Mouse (Mus musculus): ENCODE measurements at regions not wholly inside any gene's neighbourhood (a gene's known extent, or its start where the extent isn't known, plus 50 kb on each side); places are given as distances from the start of the nearest gene placed in this dataset.

GRCm38 (mm10) chr1:56294391-56294790, 342.8 kb downstream of the Hsfy2 start:
- ATAC-seq (ENCODE audit: extremely low read depth, insufficient number of reproducible peaks, low FRiP score, low TSS enrichment): no peak
- WGBS: 57% methylated on average over 2 of the region's 2 CpGs

GRCm38 (mm10) chr1:56289748-56290147, 347.5 kb downstream of the Hsfy2 start:
- H3K4me1 ChIP-seq: no peaks in the 10 kb centered on the region; the same call in 1 of the 2 replicates
- ATAC-seq (ENCODE audit: extremely low read depth, insufficient number of reproducible peaks, low FRiP score, low TSS enrichment): no peak
- H3K36me3 ChIP-seq: no peaks in the 10 kb centered on the region
- H3K9me3 ChIP-seq: no peaks in the 10 kb centered on the region
- H3K9ac ChIP-seq: no peak overlapping the region
- H3K27ac ChIP-seq (replicated peaks): no peak overlapping the region
- H3K27me3 ChIP-seq (replicated peaks): no peaks in the 10 kb centered on the region
- 56% methylated on average over 1 of the region's 1 CpGs for WGBS
- no peak overlapping the region for H3K4me3 ChIP-seq
- no peak overlapping the region for H3K4me2 ChIP-seq

More at GRCm38 (mm10) chr1:56294391-56294790, 342.8 kb downstream of the Hsfy2 start:
- no peaks in the 10 kb centered on the region; the same call in 1 of the 2 replicates for H3K4me1 ChIP-seq
- H3K9me3 ChIP-seq: no peaks in the 10 kb centered on the region
- H3K4me3 ChIP-seq: no peak overlapping the region
- H3K4me2 ChIP-seq: no peak overlapping the region
- H3K36me3 ChIP-seq: no peaks in the 10 kb centered on the region
- no peaks in the 10 kb centered on the region for H3K27me3 ChIP-seq (replicated peaks)
- no peak overlapping the region for H3K27ac ChIP-seq (replicated peaks)
- H3K9ac ChIP-seq: no peak overlapping the region

- 56% methylated on average over 12 of the region's 12 CpGs for WGBS
Observed at GRCm38 (mm10) chr1:56286386-56287045, 350.7 kb downstream of the Hsfy2 start.

GRCm38 (mm10) chr1:56261708-56262107, 375.5 kb downstream of the Hsfy2 start:
- ATAC-seq (ENCODE audit: extremely low read depth, insufficient number of reproducible peaks, low FRiP score, low TSS enrichment): no peak
- Histone ChIP-seq H3K9me3 (0 out of 2 replicates have a peak, but pooled peaks cover 3% of the 10 kb centered on the region), H3K4me1 (no peaks in the 10 kb centered on the region), H3K4me3 (no peak overlapping the region), H3K9ac (no peak overlapping the region), H3K27me3 (replicated peaks) (no peaks in the 10 kb centered on the region), H3K27ac (replicated peaks) (no peak overlapping the region), H3K4me2 (no peak overlapping the region), H3K36me3 (no peaks in the 10 kb centered on the region)
- 65% methylated on average over 2 of the region's 2 CpGs for WGBS

More at GRCm38 (mm10) chr1:56286386-56287045, 350.7 kb downstream of the Hsfy2 start:
- Histone ChIP-seq H3K4me3 (no peak overlapping the region), H3K4me2 (no peak overlapping the region), H3K27me3 (replicated peaks) (no peaks in the 10 kb centered on the region), H3K36me3 (no peaks in the 10 kb centered on the region), H3K9me3 (no peaks in the 10 kb centered on the region), H3K4me1 (no peaks in the 10 kb centered on the region; the same call in 1 of the 2 replicates), H3K27ac (replicated peaks) (no peak overlapping the region), H3K9ac (no peak overlapping the region)
- ATAC-seq (ENCODE audit: extremely low read depth, insufficient number of reproducible peaks, low FRiP score, low TSS enrichment): no peak

- H3K36me3 ChIP-seq: no peaks in the 10 kb centered on the region
- no peak for ATAC-seq (ENCODE audit: extremely low read depth, insufficient number of reproducible peaks, low FRiP score, low TSS enrichment)
- 59% methylated on average over 2 of the region's 2 CpGs for WGBS
- no peak overlapping the region for H3K27ac ChIP-seq (replicated peaks)
- H3K4me3 ChIP-seq: no peak overlapping the region
- H3K27me3 ChIP-seq (replicated peaks): no peaks in the 10 kb centered on the region
- no peak overlapping the region for H3K4me2 ChIP-seq
- no peak overlapping the region for H3K9ac ChIP-seq
- H3K4me1 ChIP-seq: no peaks in the 10 kb centered on the region
- H3K9me3 ChIP-seq: 0 out of 2 replicates have a peak, but pooled peaks cover 3% of the 10 kb centered on the region
Observed at GRCm38 (mm10) chr1:56260759-56261158, 376.5 kb downstream of the Hsfy2 start.

- no peaks in the 10 kb centered on the region for H3K36me3 ChIP-seq
- no peak overlapping the region for H3K9ac ChIP-seq
- no peak overlapping the region for H3K4me2 ChIP-seq
- H3K27me3 ChIP-seq (replicated peaks): no peaks in the 10 kb centered on the region
- H3K9me3 ChIP-seq: 0 out of 2 replicates have a peak, but pooled peaks cover 3% of the 10 kb centered on the region
- 78% methylated on average over 5 of the region's 5 CpGs for WGBS
- no peak for ATAC-seq (ENCODE audit: extremely low read depth, insufficient number of reproducible peaks, low FRiP score, low TSS enrichment)
- H3K4me3 ChIP-seq: no peak overlapping the region
- H3K27ac ChIP-seq (replicated peaks): no peak overlapping the region
- H3K4me1 ChIP-seq: no peaks in the 10 kb centered on the region
Observed at GRCm38 (mm10) chr1:56256839-56257490, 380.3 kb downstream of the Hsfy2 start.

GRCm38 (mm10) chr1:56239686-56240085, 397.5 kb downstream of the Hsfy2 start:
- H3K9ac ChIP-seq: no peak overlapping the region
- no peaks in the 10 kb centered on the region for H3K27me3 ChIP-seq (replicated peaks)
- WGBS: 72% methylated on average over 6 of the region's 6 CpGs
- no peak overlapping the region for H3K4me3 ChIP-seq
- H3K4me2 ChIP-seq: no peak overlapping the region
- H3K36me3 ChIP-seq: no peaks in the 10 kb centered on the region
- no peak overlapping the region for H3K27ac ChIP-seq (replicated peaks)
- H3K9me3 ChIP-seq: no peaks in the 10 kb centered on the region
- no peak for ATAC-seq (ENCODE audit: extremely low read depth, insufficient number of reproducible peaks, low FRiP score, low TSS enrichment)
- H3K4me1 ChIP-seq: no peaks in the 10 kb centered on the region

- ATAC-seq (ENCODE audit: extremely low read depth, insufficient number of reproducible peaks, low FRiP score, low TSS enrichment): no peak
- no peaks in the 10 kb centered on the region for H3K27me3 ChIP-seq (replicated peaks)
- H3K36me3 ChIP-seq: no peaks in the 10 kb centered on the region
- peaks cover 4% of the 10 kb centered on the region; the same call in 1 of the 2 replicates for H3K9me3 ChIP-seq
- WGBS: 75% methylated on average over 7 of the region's 7 CpGs
- H3K9ac ChIP-seq: no peak overlapping the region
- no peak overlapping the region for H3K4me2 ChIP-seq
- no peak overlapping the region for H3K4me3 ChIP-seq
- peaks cover 6% of the 10 kb centered on the region; the same call in 1 of the 2 replicates for H3K4me1 ChIP-seq
- no peak overlapping the region for H3K27ac ChIP-seq (replicated peaks)
Observed at GRCm38 (mm10) chr1:56226314-56227008, 410.8 kb downstream of the Hsfy2 start.

- 30% methylated on average over 2 of the region's 2 CpGs for WGBS
Observed at GRCm38 (mm10) chr1:56219700-56220099, 417.5 kb downstream of the Hsfy2 start.

GRCm38 (mm10) chr1:56210712-56211371, 426.4 kb downstream of the Hsfy2 start:
- WGBS: 74% methylated on average over 13 of the region's 13 CpGs
- H3K36me3 ChIP-seq: no peaks in the 10 kb centered on the region
- no peaks in the 10 kb centered on the region for H3K9me3 ChIP-seq
- no peak overlapping the region for H3K9ac ChIP-seq
- H3K4me2 ChIP-seq: no peak overlapping the region
- no peaks in the 10 kb centered on the region for H3K27me3 ChIP-seq (replicated peaks)
- no peak overlapping the region for H3K4me3 ChIP-seq
- no peaks in the 10 kb centered on the region for H3K4me1 ChIP-seq
- H3K27ac ChIP-seq (replicated peaks): no peak overlapping the region
- no peak for ATAC-seq (ENCODE audit: extremely low read depth, insufficient number of reproducible peaks, low FRiP score, low TSS enrichment)

More at GRCm38 (mm10) chr1:56219700-56220099, 417.5 kb downstream of the Hsfy2 start:
- ATAC-seq (ENCODE audit: extremely low read depth, insufficient number of reproducible peaks, low FRiP score, low TSS enrichment): no peak
- H3K36me3 ChIP-seq: no peaks in the 10 kb centered on the region
- H3K27ac ChIP-seq (replicated peaks): no peak overlapping the region
- no peaks in the 10 kb centered on the region for H3K27me3 ChIP-seq (replicated peaks)
- peaks cover 4% of the 10 kb centered on the region; the same call in 1 of the 2 replicates for H3K9me3 ChIP-seq
- H3K4me3 ChIP-seq: no peak overlapping the region
- H3K4me1 ChIP-seq: 0 out of 2 replicates have a peak, but pooled peaks cover 4% of the 10 kb centered on the region
- H3K4me2 ChIP-seq: no peak overlapping the region
- no peak overlapping the region for H3K9ac ChIP-seq
